Mouse (Mus musculus) intestine, postnatal 0 days (tissue): ENCODE data around the gene Fam184b. TPM values are rescaled to one million over a fixed set of nuclear protein-coding genes. Genes with fewer than 3 reads are reported as not detected.

Source experiments
- ATAC-seq: fragments of 200-750 bp; cut with Nextera tagmentation; 2 replicates; pipeline ENCODE4 v1.8.0; 2017; ENCODE audit warnings: mild to moderate bottlenecking, moderate TSS enrichment, moderate library complexity
- H3K27ac ChIP-seq: fragments of 300-500 bp; sonication (generic); 2 replicates; pipeline ENCODE4 v1.5.1; 2014; ENCODE audit warnings: mild to moderate bottlenecking, low read depth, low read length, moderate library complexity
- H3K27me3 ChIP-seq: fragments of 300-500 bp; sonication (generic); replicated peaks from 2 replicates; pipeline ENCODE4 v1.6.1; 2014; ENCODE audit warnings: low read length, mixed read lengths; ENCODE audit not compliant: control insufficient read depth, insufficient read depth
- H3K36me3 ChIP-seq: fragments of 300-500 bp; sonication (generic); 2 replicates; pipeline ENCODE4 v1.6.1; 2014; ENCODE audit warnings: mild to moderate bottlenecking, moderate library complexity; ENCODE audit not compliant: control insufficient read depth, insufficient read depth
- H3K4me1 ChIP-seq: fragments of 300-500 bp; sonication (generic); replicated peaks from 2 replicates; pipeline ENCODE4 v1.6.1; 2014; ENCODE audit warnings: antibody characterized with exemption, low read length, mixed read lengths; ENCODE audit not compliant: control insufficient read depth, insufficient read depth
- H3K4me2 ChIP-seq: fragments of 300-500 bp; sonication (generic); replicated peaks from 2 replicates; pipeline ENCODE4 v1.6.1; 2014; ENCODE audit warnings: low read depth, mild to moderate bottlenecking, moderate library complexity
- H3K4me3 ChIP-seq: fragments of 300-500 bp; sonication (generic); 2 replicates; pipeline ENCODE4 v1.5.1; 2014; ENCODE audit warnings: low read depth, low read length
- H3K9ac ChIP-seq: fragments of 300-500 bp; sonication (generic); 2 replicates; pipeline ENCODE4 v1.6.1; 2014; ENCODE audit warnings: mild to moderate bottlenecking, low read depth, low read length
- H3K9me3 ChIP-seq: fragments of 300-500 bp; sonication (generic); 2 replicates; pipeline ENCODE4 v1.6.1; 2016; ENCODE audit warnings: mixed run types; ENCODE audit not compliant: control insufficient read depth
- CTCF ChIP-seq: sonication (generic); IDR thresholded peaks from 2 replicates; pipeline ENCODE4 v1.5.1; 2016; ENCODE audit warnings: low read depth, mild to moderate bottlenecking, control low read depth, antibody characterized with exemption, moderate library complexity
- WGBS: fragments of 180-500 bp; shearing (Covaris S2); extraction: QIAGEN DNeasy Blood & Tissue Kit; methylation state at CpG from one replicate; pipeline ENCODE4 v1.1.7; 2014; 5-methylcytosine and 5-hydroxymethylcytosine counted together
- polyA plus RNA-seq: library from polyadenylated mRNA; unstranded; fragments of >200 nt; fragmentation: Nextera tagmentation; extraction: Ambion mirVana; gene quantifications from 2 replicates; pipeline ENCODE4 v1.2.1, GENCODE M21; 2015

Fam184b gene
- polyA plus RNA-seq, 1 experiment from 2014 or later, result 1.4 TPM

DNA sequence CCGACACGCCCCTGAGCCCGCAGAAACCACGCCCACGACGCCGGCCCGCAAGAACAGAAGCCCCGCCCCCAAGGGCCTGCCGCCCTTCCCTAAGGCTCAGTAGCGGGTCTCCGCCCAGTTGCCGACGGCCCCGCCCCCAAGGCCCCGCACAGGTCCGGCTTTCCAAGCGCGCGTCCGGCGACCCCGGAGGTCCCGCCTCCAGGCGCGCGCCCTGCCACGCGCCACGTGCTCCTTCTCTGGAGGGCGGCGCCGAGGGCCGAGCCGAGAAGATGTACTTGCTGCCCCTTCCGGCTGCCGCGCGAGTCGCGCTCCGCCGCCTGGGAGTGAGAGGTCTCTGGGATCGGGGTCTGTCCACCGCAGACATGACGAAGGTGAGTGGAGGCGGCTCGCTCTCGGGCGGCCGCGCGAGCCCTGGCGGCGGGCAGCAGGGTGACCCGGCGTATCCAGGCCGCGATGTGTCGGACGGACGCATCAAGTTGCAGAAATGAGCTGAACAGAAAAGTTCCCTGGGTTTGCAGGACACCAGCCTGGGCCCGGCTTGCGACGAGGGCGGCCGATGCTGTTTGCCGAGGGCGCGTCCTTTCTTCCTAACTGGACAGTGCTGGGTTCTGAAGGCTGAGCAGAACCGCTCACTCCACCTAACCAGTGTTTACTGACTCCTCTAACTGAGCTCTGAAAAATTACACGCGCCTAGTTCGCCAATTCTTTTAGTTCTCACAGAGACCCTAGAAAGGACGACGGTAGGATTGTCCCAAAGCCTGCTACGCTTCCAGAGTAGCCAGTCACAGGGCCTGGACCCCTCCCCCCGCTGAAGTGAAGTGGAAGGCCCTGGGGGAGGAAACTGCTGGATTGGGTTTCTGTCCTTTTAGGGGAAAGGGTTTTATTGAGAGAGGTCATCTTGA lies 146.0 kb downstream of the Fam184b start, which contains the start of gene Lap3:
Gene Lap3, plus strand, starts transcription at position 184 of the 902 bp plus-strand sequence.
- WGBS, result under 1% methylated on average over 75 of the region's 78 CpGs
- ATAC-seq, result peak; percentile 94

DNA sequence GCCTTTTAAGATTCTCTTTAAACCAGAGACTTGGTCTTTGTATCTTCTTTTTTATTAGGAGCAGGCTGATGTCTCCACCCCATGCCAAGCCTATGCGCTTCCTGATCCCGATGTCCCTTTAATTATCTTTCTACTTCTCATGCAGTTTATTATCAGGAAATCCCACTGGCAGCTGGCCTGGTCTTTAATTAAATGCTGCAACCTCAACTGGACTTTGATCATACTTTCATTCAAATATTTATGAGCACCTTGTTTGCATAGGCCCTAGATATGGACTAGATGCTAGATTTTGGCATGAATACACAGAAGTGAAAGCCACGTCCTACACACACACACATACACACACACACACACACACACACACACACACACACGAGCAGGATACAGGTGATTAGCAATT lies 147.6 kb downstream of the Fam184b start:
- Histone ChIP-seq H3K9ac (no peak overlapping the region), H3K4me2 (no peak overlapping the region), H3K4me1 (peaks cover 6% of the 10 kb centered on the region; the same call in 1 of the 2 replicates), H3K27ac (no peak overlapping the region), H3K4me3 (no peak overlapping the region), H3K36me3 (0 out of 2 replicates have a peak, but pooled peaks cover 1% of the 10 kb centered on the region), H3K9me3 (no peaks in the 10 kb centered on the region), H3K27me3 (no peaks in the 10 kb centered on the region)
- 26% methylated on average over 4 of the region's 4 CpGs for WGBS
- peak; percentile 22 for ATAC-seq
- no peak for TF ChIP-seq CTCF

More for the DNA sequence above, 146.0 kb downstream of the Fam184b start, which contains the start of gene Lap3:
- peak within 1 kb of the TSS; percentile 69 for H3K4me3 ChIP-seq
- peak within 1 kb of the TSS; percentile 83 for H3K4me2 ChIP-seq
- peaks cover 17% of the 10 kb centered on the region for H3K36me3 ChIP-seq
- H3K9ac ChIP-seq, result peak within 1 kb of the TSS; percentile 57
- H3K27ac ChIP-seq, result peak within 1 kb of the TSS; percentile 83
- H3K4me1 ChIP-seq, result peaks cover 6% of the 10 kb centered on the region; the same call in 1 of the 2 replicates
- peak; percentile 64 for TF ChIP-seq CTCF
- no peaks in the 10 kb centered on the region for H3K27me3 ChIP-seq
- H3K9me3 ChIP-seq, result no peaks in the 10 kb centered on the region

DNA sequence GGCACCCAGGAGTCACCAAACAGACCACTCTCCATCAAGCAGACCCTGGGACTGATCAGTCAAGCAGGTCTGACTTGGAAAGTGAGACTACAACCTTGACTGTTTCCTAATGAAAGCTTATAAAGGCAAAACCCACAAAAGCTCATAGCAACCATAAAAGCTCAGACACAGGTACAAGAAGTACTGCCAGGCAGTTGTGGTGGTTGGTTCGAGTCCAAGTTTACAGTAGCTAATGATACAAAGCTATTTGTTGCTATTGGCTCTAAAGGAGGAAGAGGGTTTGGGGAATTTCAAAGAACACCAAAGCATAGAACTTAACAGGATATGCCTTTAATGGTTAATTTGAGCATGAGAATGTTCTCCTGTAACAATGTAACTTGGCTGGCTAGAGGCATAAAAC lies 155.8 kb downstream of the Fam184b start:
- no peak overlapping the region for H3K27ac ChIP-seq
- no peak overlapping the region for H3K9ac ChIP-seq
- WGBS, result 83% methylated on average over 1 of the region's 1 CpGs
- H3K4me2 ChIP-seq, result no peak overlapping the region
- no peak overlapping the region for H3K4me3 ChIP-seq
- no peaks in the 10 kb centered on the region for H3K36me3 ChIP-seq
- no peak for TF ChIP-seq CTCF
- no peaks in the 10 kb centered on the region for H3K4me1 ChIP-seq
- H3K27me3 ChIP-seq, result no peaks in the 10 kb centered on the region
- no peak for ATAC-seq
- H3K9me3 ChIP-seq, result no peaks in the 10 kb centered on the region

DNA sequence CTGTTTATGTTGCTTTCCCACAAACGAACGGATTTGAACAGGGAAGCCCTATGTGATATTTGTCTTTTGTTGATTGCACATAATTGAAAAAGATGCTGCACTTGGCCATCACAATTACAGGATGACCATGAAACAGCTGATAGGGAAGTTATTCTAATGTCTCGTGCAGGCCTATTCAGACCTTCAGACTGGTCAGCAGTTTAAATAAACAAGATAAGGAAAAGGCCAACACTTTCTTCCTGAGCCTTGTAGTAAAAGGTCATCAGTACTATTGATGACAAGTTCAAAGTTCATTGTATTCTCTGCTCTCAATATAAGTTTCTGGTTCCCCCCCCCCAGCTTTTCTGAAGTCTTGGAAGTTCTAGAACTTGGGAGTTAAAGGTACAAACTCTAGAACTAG lies 156.8 kb downstream of the Fam184b start:
- no peaks in the 10 kb centered on the region for H3K9me3 ChIP-seq
- H3K27me3 ChIP-seq, result no peaks in the 10 kb centered on the region
- no peak overlapping the region for H3K9ac ChIP-seq
- no peak overlapping the region for H3K27ac ChIP-seq
- ATAC-seq, result no peak
- H3K4me3 ChIP-seq, result no peak overlapping the region
- no peaks in the 10 kb centered on the region for H3K4me1 ChIP-seq
- no peak for TF ChIP-seq CTCF
- WGBS, result 60% methylated on average over 3 of the region's 3 CpGs
- H3K36me3 ChIP-seq, result no peaks in the 10 kb centered on the region
- no peak overlapping the region for H3K4me2 ChIP-seq

DNA sequence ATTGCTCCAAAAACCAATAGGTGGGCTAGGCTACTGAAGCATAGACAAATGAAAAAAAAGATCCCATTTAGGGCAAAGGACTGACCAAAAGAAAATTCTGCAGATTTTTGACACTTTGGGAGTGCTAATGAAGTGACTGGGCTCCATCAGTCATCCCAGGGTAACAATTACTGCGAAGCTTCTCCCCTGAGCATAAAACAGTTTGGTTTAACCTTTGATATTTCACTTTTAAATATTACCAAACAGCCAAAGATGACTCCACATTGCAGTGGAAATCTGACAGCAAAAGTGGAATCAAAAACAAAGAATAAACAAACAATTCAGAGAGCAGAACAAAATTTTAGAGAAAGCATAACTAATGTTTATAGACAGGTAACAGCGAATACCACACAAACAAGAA lies 158.3 kb downstream of the Fam184b start:
- Histone ChIP-seq H3K36me3 (no peaks in the 10 kb centered on the region), H3K4me1 (no peaks in the 10 kb centered on the region), H3K9me3 (no peaks in the 10 kb centered on the region), H3K27me3 (no peaks in the 10 kb centered on the region), H3K4me3 (no peak overlapping the region), H3K4me2 (no peak overlapping the region), H3K9ac (no peak overlapping the region), H3K27ac (no peak overlapping the region)
- ATAC-seq, result no peak
- no peak for TF ChIP-seq CTCF
- WGBS, result 87% methylated on average over 2 of the region's 2 CpGs

DNA sequence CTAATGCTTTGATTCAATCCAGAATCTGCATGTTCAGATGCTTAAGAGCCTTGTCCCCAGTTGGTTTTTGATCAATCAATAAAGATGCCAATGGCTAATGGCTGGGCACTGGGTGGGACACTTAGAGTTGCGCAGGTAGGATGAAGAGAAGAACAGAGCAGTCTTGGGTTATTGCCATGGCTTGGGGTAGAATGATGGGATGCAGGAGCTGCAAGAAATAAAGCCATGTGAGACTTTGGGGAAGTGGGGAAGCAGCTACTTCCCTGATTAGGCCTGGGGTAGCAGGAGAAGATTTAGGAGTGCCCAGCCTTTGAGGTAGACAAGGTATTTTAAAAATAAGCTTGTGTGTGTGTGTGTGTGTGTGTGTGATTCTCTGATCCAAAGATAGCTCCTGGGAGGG lies 159.3 kb downstream of the Fam184b start:
- Histone ChIP-seq H3K9ac (no peak overlapping the region), H3K4me3 (no peak overlapping the region), H3K36me3 (no peaks in the 10 kb centered on the region), H3K27me3 (no peaks in the 10 kb centered on the region), H3K27ac (no peak overlapping the region), H3K9me3 (no peaks in the 10 kb centered on the region), H3K4me1 (no peaks in the 10 kb centered on the region), H3K4me2 (no peak overlapping the region)
- no peak for ATAC-seq
- 94% methylated on average over 1 of the region's 1 CpGs for WGBS
- TF ChIP-seq CTCF, result no peak

Other genes with a start within 250 kb of the Fam184b start
- 355 and 422 TPM in 2 replicates for gene Qdpr, start 189.4 kb downstream of the Fam184b start, polyA plus RNA-seq
- not detected in 2 replicates for gene Clrn2, start 185.9 kb downstream of the Fam184b start, polyA plus RNA-seq
- gene Lap3, start 146.2 kb downstream of the Fam184b start, polyA plus RNA-seq, result 108 and 120 TPM in 2 replicates
- gene Med28, start 119.4 kb downstream of the Fam184b start, polyA plus RNA-seq, result 203 and 213 TPM in 2 replicates
- gene Ncapg, start 30.3 kb upstream of the Fam184b start, polyA plus RNA-seq, result 9.3 and 10.4 TPM in 2 replicates
- 23.4 and 27.5 TPM in 2 replicates for gene Lcorl, start 218.0 kb upstream of the Fam184b start, polyA plus RNA-seq